Mouse (Mus musculus) cerebellum, postnatal 36 days (tissue): ENCODE results near the gene Csf2rb2.
"Not testable (repeated sequence)": the region's sequence is repeated elsewhere in the genome, so short reads cannot be mapped to it uniquely, and the experiment has no call there.

Experiments used
- DNase-seq, 2 experiments: peaks; one replicate each; pipeline ENCODE4 v3.0.0; 2021 to 2022; ENCODE audit warnings: mixed read lengths in 2 of 2

Csf2rb2 gene

GRCm38 (mm10) chr15:78305341-78305933, at the start of gene Csf2rb2:
Csf2rb2 (minus strand) TSS chr15:78305721.
- DNase-seq = no peak

- peak; percentile 39 to 50 for DNase-seq
These were observed 49.4 kb upstream of the Csf2rb2 start for GRCm38 (mm10) chr15:78354958-78355357.

GRCm38 (mm10) chr15:78351586-78352165, 46.2 kb upstream of the Csf2rb2 start:
- no peak for DNase-seq

GRCm38 (mm10) chr15:78344567-78344966, 39.0 kb upstream of the Csf2rb2 start:
- no peak for DNase-seq

GRCm38 (mm10) chr15:78343683-78344082, 38.2 kb upstream of the Csf2rb2 start:
- no peak for DNase-seq

- DNase-seq = not testable (repeated sequence)
These were observed 35.4 kb upstream of the Csf2rb2 start for GRCm38 (mm10) chr15:78340919-78341318.

GRCm38 (mm10) chr15:78339627-78340423, 34.3 kb upstream of the Csf2rb2 start:
- peak; percentile 53 to 59 for DNase-seq

GRCm38 (mm10) chr15:78334380-78334779, 28.9 kb upstream of the Csf2rb2 start:
- no peak for DNase-seq

GRCm38 (mm10) chr15:78332981-78333380, 27.5 kb upstream of the Csf2rb2 start:
- no peak for DNase-seq

GRCm38 (mm10) chr15:78331523-78332340, 26.2 kb upstream of the Csf2rb2 start:
- no peak for DNase-seq

- no peak for DNase-seq
These were observed 25.2 kb upstream of the Csf2rb2 start for GRCm38 (mm10) chr15:78330706-78331105.

GRCm38 (mm10) chr15:78329972-78330371, 24.5 kb upstream of the Csf2rb2 start:
- not testable (repeated sequence) for DNase-seq

GRCm38 (mm10) chr15:78328520-78329097, 23.1 kb upstream of the Csf2rb2 start:
- no peak for DNase-seq

- DNase-seq = not testable (repeated sequence)
These were observed 22.3 kb upstream of the Csf2rb2 start for GRCm38 (mm10) chr15:78327753-78328341.

- no peak for DNase-seq
These were observed 21.2 kb upstream of the Csf2rb2 start for GRCm38 (mm10) chr15:78326747-78327146.

GRCm38 (mm10) chr15:78325671-78326339, 20.3 kb upstream of the Csf2rb2 start, which contains the start of gene Csf2rb:
Csf2rb (plus strand) TSS chr15:78325752.
- DNase-seq = no peak

- DNase-seq = no peak
These were observed 18.8 kb upstream of the Csf2rb2 start for GRCm38 (mm10) chr15:78324294-78324693.

- DNase-seq = no peak
These were observed 17.8 kb upstream of the Csf2rb2 start for GRCm38 (mm10) chr15:78323366-78323765.

- peak; percentile 31 for DNase-seq
These were observed 15.4 kb upstream of the Csf2rb2 start for GRCm38 (mm10) chr15:78320825-78321496.

- not testable (repeated sequence) for DNase-seq
These were observed 13.0 kb upstream of the Csf2rb2 start for GRCm38 (mm10) chr15:78318338-78319171.
